Mouse (Mus musculus) layer of hippocampus, postnatal 10 days (tissue): ENCODE data around the gene Tssc4. TPM values are rescaled to one million over a fixed set of nuclear protein-coding genes. Genes with fewer than 3 reads are reported as not detected.

Experiments used
- DNase-seq, 2 experiments: peaks; one replicate each; pipeline ENCODE4 v3.0.0; 2021; ENCODE audit warnings: low spot score in 2 of 2
- long read RNA-seq: library from polyadenylated mRNA; stranded (forward); transcript quantifications from one replicate; pipeline ENCODE4 v2.0.0, GENCODE M21; 2023
- total RNA-seq, 2 experiments: library from RNA; stranded (reverse); gene quantifications; 2 replicates each; pipeline ENCODE4 v1.2.3; 2021

The Tssc4 gene
- total RNA-seq: 10 to 100 TPM; 41.9 to 46.0 TPM
- long read RNA-seq, transcript Tssc4-206 (3 exons, 1,364 nt): minor isoform, 15 of 84 reads
- long read RNA-seq, transcript Tssc4-207 (1 exons, 1,735 nt): major isoform, 40 of 84 reads
- long read RNA-seq, transcript Tssc4-201 (3 exons, 1,519 nt): minor isoform, 14 of 84 reads
- long read RNA-seq, transcript Tssc4-203 (2 exons, 1,091 nt): minor isoform, 12 of 84 reads
- long read RNA-seq, partial matches to known transcripts: 0 of 84 reads
- long read RNA-seq, other reads (novel, unspliced or antisense): 1 of 84 reads

- peak; percentile 97 for DNase-seq
Measured at GRCm38 (mm10) chr7:143068882-143069591, at the start of gene Tssc4. TSS of gene Tssc4 (plus strand) at chr7:143069249.

GRCm38 (mm10) chr7:143020040-143020439, 49.0 kb upstream of the Tssc4 start:
- no peak for DNase-seq

GRCm38 (mm10) chr7:143020764-143021163, 48.3 kb upstream of the Tssc4 start:
- no peak for DNase-seq

- no peak for DNase-seq
Measured at GRCm38 (mm10) chr7:143021356-143022164, 47.5 kb upstream of the Tssc4 start.

GRCm38 (mm10) chr7:143023499-143023898, 45.5 kb upstream of the Tssc4 start:
- DNase-seq: no peak

GRCm38 (mm10) chr7:143024293-143024692, 44.8 kb upstream of the Tssc4 start:
- no peak for DNase-seq

- no peak for DNase-seq
Measured at GRCm38 (mm10) chr7:143025496-143025895, 43.6 kb upstream of the Tssc4 start.

GRCm38 (mm10) chr7:143027196-143027595, 41.9 kb upstream of the Tssc4 start:
- DNase-seq: no peak

- no peak for DNase-seq
Measured at GRCm38 (mm10) chr7:143031816-143032215, 37.2 kb upstream of the Tssc4 start.

GRCm38 (mm10) chr7:143033581-143033980, 35.5 kb upstream of the Tssc4 start:
- DNase-seq: no peak

GRCm38 (mm10) chr7:143034112-143034511, 34.9 kb upstream of the Tssc4 start:
- no peak for DNase-seq

GRCm38 (mm10) chr7:143034519-143035450, 34.3 kb upstream of the Tssc4 start:
- DNase-seq: no peak

- no peak for DNase-seq
Measured at GRCm38 (mm10) chr7:143036787-143037186, 32.3 kb upstream of the Tssc4 start.

- no peak for DNase-seq
Measured at GRCm38 (mm10) chr7:143037306-143037705, 31.7 kb upstream of the Tssc4 start.

- DNase-seq: no peak
Measured at GRCm38 (mm10) chr7:143038174-143038931, 30.7 kb upstream of the Tssc4 start.

GRCm38 (mm10) chr7:143040561-143040960, 28.5 kb upstream of the Tssc4 start:
- no peak for DNase-seq

- DNase-seq: no peak
Measured at GRCm38 (mm10) chr7:143041138-143041822, 27.8 kb upstream of the Tssc4 start.

- DNase-seq: no peak
Measured at GRCm38 (mm10) chr7:143042089-143042488, 27.0 kb upstream of the Tssc4 start.

GRCm38 (mm10) chr7:143042897-143043300, 26.1 kb upstream of the Tssc4 start:
- DNase-seq: no peak
